Mouse (Mus musculus): ENCODE measurements around the gene Ptpre. TPM values are rescaled to one million over a fixed set of nuclear protein-coding genes. Genes with fewer than 3 reads are reported as not detected.

Gene Ptpre
- polyA plus RNA-seq, 1 experiment from 2014 or later = 3.1 TPM

GRCm38 (mm10) chr7:135527169-135527568 is 10.1 kb upstream of the Ptpre start:
- no peak for ATAC-seq (ENCODE audit: insufficient read depth, low FRiP score)
- Histone ChIP-seq H3K36me3 (ENCODE audit: control insufficient read depth, insufficient read depth, low read length) (no peaks in the 10 kb centered on the region), H3K27ac (ENCODE audit: low read length) (no peak overlapping the region), H3K4me1 (ENCODE audit: control insufficient read depth, insufficient read depth, low read length) (no peaks in the 10 kb centered on the region), H3K9ac (ENCODE audit: low read length) (no peak overlapping the region), H3K4me3 (replicated peaks; ENCODE audit: low read length) (no peak overlapping the region; the same call in 1 of the 2 replicates), H3K27me3 (ENCODE audit: control insufficient read depth, insufficient read depth, low read length) (no peaks in the 10 kb centered on the region), H3K9me3 (replicated peaks; ENCODE audit: control insufficient read depth, low read length) (no peaks in the 10 kb centered on the region), H3K4me2 (ENCODE audit: low read depth, low read length) (no peak overlapping the region)
- 43% methylated on average over 3 of the region's 3 CpGs for WGBS

- H3K9ac ChIP-seq (ENCODE audit: low read length) = no peak within 1 kb of the TSS
- H3K27ac ChIP-seq (ENCODE audit: low read length) = no peak within 1 kb of the TSS
- no peak within 1 kb of the TSS for H3K4me2 ChIP-seq (ENCODE audit: low read depth, low read length)
- H3K4me3 ChIP-seq (replicated peaks; ENCODE audit: low read length) = no peak within 1 kb of the TSS
- no peaks in the 10 kb centered on the region for H3K9me3 ChIP-seq (replicated peaks; ENCODE audit: control insufficient read depth, low read length)
- H3K36me3 ChIP-seq (ENCODE audit: control insufficient read depth, insufficient read depth, low read length) = no peaks in the 10 kb centered on the region
- H3K27me3 ChIP-seq (ENCODE audit: control insufficient read depth, insufficient read depth, low read length) = no peaks in the 10 kb centered on the region
- 77% methylated on average over 7 of the region's 7 CpGs for WGBS
- no peak for ATAC-seq (ENCODE audit: insufficient read depth, low FRiP score)
- no peaks in the 10 kb centered on the region for H3K4me1 ChIP-seq (ENCODE audit: control insufficient read depth, insufficient read depth, low read length)
These were observed 8.8 kb upstream of the Ptpre start, which contains the start of gene Clrn3 for GRCm38 (mm10) chr7:135528515-135528914. Clrn3 (minus strand) TSS chr7:135528654.

- Histone ChIP-seq H3K36me3 (ENCODE audit: control insufficient read depth, insufficient read depth, low read length) (no peaks in the 10 kb centered on the region), H3K9me3 (replicated peaks; ENCODE audit: control insufficient read depth, low read length) (no peaks in the 10 kb centered on the region), H3K27me3 (ENCODE audit: control insufficient read depth, insufficient read depth, low read length) (no peaks in the 10 kb centered on the region), H3K4me1 (ENCODE audit: control insufficient read depth, insufficient read depth, low read length) (no peaks in the 10 kb centered on the region), H3K4me2 (ENCODE audit: low read depth, low read length) (no peak overlapping the region), H3K9ac (ENCODE audit: low read length) (no peak overlapping the region), H3K27ac (ENCODE audit: low read length) (no peak overlapping the region), H3K4me3 (replicated peaks; ENCODE audit: low read length) (no peak overlapping the region)
- 78% methylated on average over 2 of the region's 2 CpGs for WGBS
- no peak for ATAC-seq (ENCODE audit: insufficient read depth, low FRiP score)
These were observed 8.2 kb upstream of the Ptpre start for GRCm38 (mm10) chr7:135529068-135529467.

GRCm38 (mm10) chr7:135534548-135535189 is 2.6 kb upstream of the Ptpre start:
- ATAC-seq (ENCODE audit: insufficient read depth, low FRiP score) = no peak
- H3K36me3 ChIP-seq (ENCODE audit: control insufficient read depth, insufficient read depth, low read length) = no peaks in the 10 kb centered on the region
- no peak overlapping the region for H3K4me2 ChIP-seq (ENCODE audit: low read depth, low read length)

GRCm38 (mm10) chr7:135535908-135536307 is 1.4 kb upstream of the Ptpre start:
- Histone ChIP-seq H3K4me2 (ENCODE audit: low read depth, low read length) (no peak overlapping the region), H3K36me3 (ENCODE audit: control insufficient read depth, insufficient read depth, low read length) (no peaks in the 10 kb centered on the region), H3K4me3 (replicated peaks; ENCODE audit: low read length) (no peak overlapping the region), H3K9ac (ENCODE audit: low read length) (no peak overlapping the region), H3K9me3 (replicated peaks; ENCODE audit: control insufficient read depth, low read length) (no peaks in the 10 kb centered on the region), H3K27ac (ENCODE audit: low read length) (no peak overlapping the region), H3K27me3 (ENCODE audit: control insufficient read depth, insufficient read depth, low read length) (peaks cover 8% of the 10 kb centered on the region; the same call in 1 of the 2 replicates), H3K4me1 (ENCODE audit: control insufficient read depth, insufficient read depth, low read length) (no peaks in the 10 kb centered on the region)
- no peak for ATAC-seq (ENCODE audit: insufficient read depth, low FRiP score)
- WGBS = 80% methylated on average over 3 of the region's 3 CpGs

More at GRCm38 (mm10) chr7:135534548-135535189, 2.6 kb upstream of the Ptpre start:
- Histone ChIP-seq H3K9ac (ENCODE audit: low read length) (no peak overlapping the region), H3K4me1 (ENCODE audit: control insufficient read depth, insufficient read depth, low read length) (no peaks in the 10 kb centered on the region), H3K27ac (ENCODE audit: low read length) (no peak overlapping the region), H3K27me3 (ENCODE audit: control insufficient read depth, insufficient read depth, low read length) (peaks cover 8% of the 10 kb centered on the region; the same call in 1 of the 2 replicates), H3K9me3 (replicated peaks; ENCODE audit: control insufficient read depth, low read length) (no peaks in the 10 kb centered on the region), H3K4me3 (replicated peaks; ENCODE audit: low read length) (no peak overlapping the region)
- 46% methylated on average over 2 of the region's 2 CpGs for WGBS

- Histone ChIP-seq H3K36me3 (ENCODE audit: control insufficient read depth, insufficient read depth, low read length) (no peaks in the 10 kb centered on the region), H3K9ac (ENCODE audit: low read length) (peak overlapping the region; percentile 76), H3K9me3 (replicated peaks; ENCODE audit: control insufficient read depth, low read length) (no peaks in the 10 kb centered on the region), H3K27me3 (ENCODE audit: control insufficient read depth, insufficient read depth, low read length) (peaks cover 8% of the 10 kb centered on the region; the same call in 1 of the 2 replicates), H3K4me1 (ENCODE audit: control insufficient read depth, insufficient read depth, low read length) (no peaks in the 10 kb centered on the region), H3K4me3 (replicated peaks; ENCODE audit: low read length) (peak overlapping the region; percentile 67), H3K4me2 (ENCODE audit: low read depth, low read length) (peak overlapping the region; percentile 98), H3K27ac (ENCODE audit: low read length) (no peak overlapping the region)
- under 1% methylated on average over 71 of the region's 71 CpGs for WGBS
- peak; percentile 61 for ATAC-seq (ENCODE audit: insufficient read depth, low FRiP score)
These were observed 864 bp downstream of the Ptpre start for GRCm38 (mm10) chr7:135537948-135538741.

GRCm38 (mm10) chr7:135539429-135539828 is 2.1 kb downstream of the Ptpre start:
- no peaks in the 10 kb centered on the region for H3K9me3 ChIP-seq (replicated peaks; ENCODE audit: control insufficient read depth, low read length)
- WGBS = 67% methylated on average over 2 of the region's 2 CpGs
- H3K36me3 ChIP-seq (ENCODE audit: control insufficient read depth, insufficient read depth, low read length) = no peaks in the 10 kb centered on the region
- no peak for ATAC-seq (ENCODE audit: insufficient read depth, low FRiP score)
- no peak overlapping the region for H3K4me3 ChIP-seq (replicated peaks; ENCODE audit: low read length)
- no peaks in the 10 kb centered on the region for H3K4me1 ChIP-seq (ENCODE audit: control insufficient read depth, insufficient read depth, low read length)
- no peak overlapping the region for H3K9ac ChIP-seq (ENCODE audit: low read length)
- peaks cover 8% of the 10 kb centered on the region; the same call in 1 of the 2 replicates for H3K27me3 ChIP-seq (ENCODE audit: control insufficient read depth, insufficient read depth, low read length)
- no peak overlapping the region for H3K27ac ChIP-seq (ENCODE audit: low read length)
- peak overlapping the region; percentile 98; the same call in 1 of the 2 replicates for H3K4me2 ChIP-seq (ENCODE audit: low read depth, low read length)

GRCm38 (mm10) chr7:135542235-135542634 is 5.0 kb downstream of the Ptpre start:
- Histone ChIP-seq H3K27ac (ENCODE audit: low read length) (0 out of 2 replicates have a peak overlapping the region, but pooled peaks have one; percentile 31), H3K9me3 (replicated peaks; ENCODE audit: control insufficient read depth, low read length) (no peaks in the 10 kb centered on the region), H3K9ac (ENCODE audit: low read length) (no peak overlapping the region), H3K4me2 (ENCODE audit: low read depth, low read length) (no peak overlapping the region), H3K36me3 (ENCODE audit: control insufficient read depth, insufficient read depth, low read length) (no peaks in the 10 kb centered on the region), H3K4me1 (ENCODE audit: control insufficient read depth, insufficient read depth, low read length) (no peaks in the 10 kb centered on the region), H3K27me3 (ENCODE audit: control insufficient read depth, insufficient read depth, low read length) (peaks cover 8% of the 10 kb centered on the region; the same call in 1 of the 2 replicates), H3K4me3 (replicated peaks; ENCODE audit: low read length) (no peak overlapping the region)
- 59% methylated on average over 3 of the region's 3 CpGs for WGBS
- no peak for ATAC-seq (ENCODE audit: insufficient read depth, low FRiP score)

- 61% methylated on average over 3 of the region's 3 CpGs for WGBS
- no peaks in the 10 kb centered on the region for H3K36me3 ChIP-seq (ENCODE audit: control insufficient read depth, insufficient read depth, low read length)
- no peak overlapping the region for H3K9ac ChIP-seq (ENCODE audit: low read length)
- H3K27ac ChIP-seq (ENCODE audit: low read length) = no peak overlapping the region
- no peaks in the 10 kb centered on the region for H3K4me1 ChIP-seq (ENCODE audit: control insufficient read depth, insufficient read depth, low read length)
- H3K4me3 ChIP-seq (replicated peaks; ENCODE audit: low read length) = no peak overlapping the region
- H3K27me3 ChIP-seq (ENCODE audit: control insufficient read depth, insufficient read depth, low read length) = peaks cover 8% of the 10 kb centered on the region; the same call in 1 of the 2 replicates
- no peak for ATAC-seq (ENCODE audit: insufficient read depth, low FRiP score)
- no peaks in the 10 kb centered on the region for H3K9me3 ChIP-seq (replicated peaks; ENCODE audit: control insufficient read depth, low read length)
- H3K4me2 ChIP-seq (ENCODE audit: low read depth, low read length) = no peak overlapping the region
These were observed 5.8 kb downstream of the Ptpre start for GRCm38 (mm10) chr7:135543033-135543432.

All from stomach, embryonic 16.5 days (tissue).